Mouse (Mus musculus) MEL (cell line): Measurements from ENCODE around the gene Rabgap1l. TPM values are rescaled to one million over a fixed set of nuclear protein-coding genes. Genes with fewer than 3 reads are reported as not detected.

Experiments used
- DNase-seq: peaks from one replicate; pipeline ENCODE4 v3.0.0; 2011; ENCODE audit warnings: low read depth, low spot score
- H3K27ac ChIP-seq: 2 replicates; pipeline ENCODE4 v1.5.1; 2012; ENCODE audit warnings: low read depth, mild to moderate bottlenecking, control low read depth, low read length, moderate library complexity; ENCODE audit not compliant: control insufficient read depth
- H3K27me3 ChIP-seq, 2 experiments: fragments of 150-350 bp in 1 of 2; sonication (generic) in 1 of 2; 2 replicates each; pipeline ENCODE4 v1.6.1; 2012; ENCODE audit warnings: low read length in 2 of 2, mild to moderate bottlenecking in 2 of 2, improper control_type of control experiment in 1 of 2, moderate library complexity in 1 of 2; ENCODE audit not compliant: insufficient read depth in 2 of 2, control insufficient read depth in 1 of 2
- H3K36me3 ChIP-seq, 2 experiments: 2 replicates each; pipeline ENCODE4 v1.6.1; 2012 to 2014; ENCODE audit warnings: low read length in 2 of 2, improper control_type of control experiment in 1 of 2, inconsistent platforms in 1 of 2, mild to moderate bottlenecking in 1 of 2; ENCODE audit not compliant: insufficient read depth in 2 of 2, control insufficient read depth in 1 of 2
- H3K4me1 ChIP-seq, 2 experiments: fragments of 150-350 bp in 1 of 2; sonication (generic) in 1 of 2; 2 replicates each; pipeline ENCODE4 v1.6.1; 2012; ENCODE audit warnings: low read length in 2 of 2, improper control_type of control experiment in 1 of 2, mild to moderate bottlenecking in 1 of 2; ENCODE audit not compliant: insufficient read depth in 2 of 2, control insufficient read depth in 1 of 2
- H3K4me3 ChIP-seq, 2 experiments: fragments of 150-350 bp in 1 of 2; sonication (generic) in 1 of 2; 2 replicates each; pipeline ENCODE4 v1.5.1; 2012; ENCODE audit warnings: low read depth in 2 of 2, low read length in 2 of 2, mild to moderate bottlenecking in 2 of 2, moderate library complexity in 2 of 2, control low read depth in 1 of 2, improper control_type of control experiment in 1 of 2; ENCODE audit not compliant: control insufficient read depth in 1 of 2, insufficient read depth in 1 of 2
- H3K79me2 ChIP-seq: 2 replicates; pipeline ENCODE4 v1.6.1; 2012; ENCODE audit warnings: mild to moderate bottlenecking, low read length, moderate library complexity; ENCODE audit not compliant: control insufficient read depth, poor library complexity, insufficient read depth
- H3K9ac ChIP-seq: 2 replicates; pipeline ENCODE4 v1.6.1; 2012; ENCODE audit warnings: low read depth, mild to moderate bottlenecking, control low read depth, low read length, moderate library complexity; ENCODE audit not compliant: control insufficient read depth, poor library complexity, severe bottlenecking
- H3K9me3 ChIP-seq: fragments of 150-350 bp; sonication (generic); replicated peaks from 2 replicates; pipeline ENCODE4 v1.6.1; 2012; ENCODE audit warnings: mild to moderate bottlenecking, low read length, improper control_type of control experiment, moderate library complexity; ENCODE audit not compliant: insufficient read depth
- BHLHE40 ChIP-seq: IDR thresholded peaks from 2 replicates; pipeline ENCODE4 v1.6.1; 2012; ENCODE audit warnings: low read depth, mild to moderate bottlenecking, inconsistent platforms, low read length, improper control_type of control experiment, borderline replicate concordance
- CHD1 ChIP-seq: IDR thresholded peaks from 2 replicates; pipeline ENCODE4 v1.6.1; 2012; ENCODE audit warnings: low read depth, mild to moderate bottlenecking, inconsistent platforms, low read length, improper control_type of control experiment
- E2F4 ChIP-seq: IDR thresholded peaks from 2 replicates; pipeline ENCODE4 v1.6.1; 2011; ENCODE audit warnings: low read depth, low read length, improper control_type of control experiment, borderline replicate concordance
- GABPA ChIP-seq: IDR thresholded peaks from 2 replicates; pipeline ENCODE4 v1.6.1; 2012; ENCODE audit warnings: low read depth, mild to moderate bottlenecking, inconsistent platforms, low read length, improper control_type of control experiment, moderate library complexity
- HCFC1 ChIP-seq: IDR thresholded peaks from 2 replicates; pipeline ENCODE4 v1.6.1; 2012; ENCODE audit warnings: low read depth, mild to moderate bottlenecking, inconsistent platforms, low read length, improper control_type of control experiment, moderate library complexity
- MAFK ChIP-seq: IDR thresholded peaks from 2 replicates; pipeline ENCODE4 v1.6.1; 2011; ENCODE audit warnings: low read depth, mild to moderate bottlenecking, low read length, improper control_type of control experiment, borderline replicate concordance
- MYB ChIP-seq: IDR thresholded peaks from 2 replicates; pipeline ENCODE4 v1.6.1; 2011; ENCODE audit warnings: mild to moderate bottlenecking, low read depth, low read length, improper control_type of control experiment
- NELFE ChIP-seq: IDR thresholded peaks from 2 replicates; pipeline ENCODE4 v1.6.1; 2011; ENCODE audit warnings: low read depth, low read length, improper control_type of control experiment
- POLR2AphosphoS5 ChIP-seq: IDR thresholded peaks from 2 replicates; pipeline ENCODE4 v1.6.1; 2012; ENCODE audit warnings: low read depth, borderline replicate concordance, mild to moderate bottlenecking, inconsistent platforms, low read length, moderate library complexity, mixed read lengths
- RCOR1 ChIP-seq: IDR thresholded peaks from 2 replicates; pipeline ENCODE4 v1.6.1; 2012; ENCODE audit warnings: low read depth, mild to moderate bottlenecking, inconsistent platforms, low read length, improper control_type of control experiment
- SIN3A ChIP-seq: IDR thresholded peaks from 2 replicates; pipeline ENCODE4 v1.6.1; 2012; ENCODE audit warnings: low read length, improper control_type of control experiment, inconsistent platforms
- TAL1 ChIP-seq: IDR thresholded peaks from 2 replicates; pipeline ENCODE4 v1.6.1; 2012; ENCODE audit warnings: mild to moderate bottlenecking, inconsistent platforms, low read length, moderate library complexity, mixed read lengths
- TCF12 ChIP-seq: IDR thresholded peaks from 2 replicates; pipeline ENCODE4 v1.6.1; 2014; ENCODE audit warnings: low read depth, mild to moderate bottlenecking, inconsistent platforms, low read length, improper control_type of control experiment, moderate library complexity
- USF1 ChIP-seq: IDR thresholded peaks from 2 replicates; pipeline ENCODE4 v1.6.1; 2014; ENCODE audit warnings: low read depth, mild to moderate bottlenecking, inconsistent platforms, low read length, improper control_type of control experiment, moderate library complexity
- USF2 ChIP-seq, 2 experiments: IDR thresholded peaks; 2 replicates each; pipeline ENCODE4 v1.6.1; 2011 to 2012; ENCODE audit warnings: improper control_type of control experiment in 2 of 2, low read length in 2 of 2, borderline replicate concordance in 1 of 2, inconsistent platforms in 1 of 2, low read depth in 1 of 2, mild to moderate bottlenecking in 1 of 2; ENCODE audit not compliant: insufficient read depth in 1 of 2
- ZC3H11A ChIP-seq: IDR thresholded peaks from 2 replicates; pipeline ENCODE4 v1.6.1; 2012; ENCODE audit warnings: low read depth, mild to moderate bottlenecking, inconsistent platforms, low read length, improper control_type of control experiment
- ZMIZ1 ChIP-seq: IDR thresholded peaks from 2 replicates; pipeline ENCODE4 v1.6.1; 2012; ENCODE audit warnings: low read depth, mild to moderate bottlenecking, inconsistent platforms, low read length, improper control_type of control experiment, moderate library complexity
- ZNF384 ChIP-seq: IDR thresholded peaks from 2 replicates; pipeline ENCODE4 v1.6.1; 2012; ENCODE audit warnings: low read depth, mild to moderate bottlenecking, inconsistent platforms, low read length, improper control_type of control experiment
- polyA plus RNA-seq, 2 experiments: library from polyadenylated mRNA; stranded (reverse) in 1 of 2; unstranded in 1 of 2; fragments of >175 nt in 1 of 2; fragments of >200 nt in 1 of 2; gene quantifications; 2 replicates each; pipeline versions ENCODE4 v1.2.1 to v1.2.4; 2012; ENCODE audit warnings: low replicate concordance in 2 of 2, low read depth in 1 of 2; ENCODE audit not compliant: insufficient read length in 2 of 2, insufficient read depth in 1 of 2, missing spikeins in 1 of 2
- total RNA-seq: library from RNA; depleted of rRNA; stranded (reverse); fragments of 300-350 nt; gene quantifications from 2 replicates; pipeline ENCODE4 v1.2.3, GENCODE M21; 2012

Rabgap1l gene
- total and polyA plus RNA-seq, 3 experiments, result 24.1 to 26.2 TPM; not detected in 1

GRCm38 (mm10) chr1:160596948-160597270, 196.1 kb downstream of the Rabgap1l start:
- Histone ChIP-seq H3K27me3 (no peaks in the 10 kb centered on the region), H3K4me3 (no peak overlapping the region), H3K9me3 (no peaks in the 10 kb centered on the region), H3K4me1 (no peaks in the 10 kb centered on the region), H3K79me2 (no peaks in the 10 kb centered on the region), H3K9ac (no peak overlapping the region), H3K36me3 (no peaks in the 10 kb centered on the region), H3K27ac (no peak overlapping the region)
- TF ChIP-seq SIN3A (no peak), RCOR1 (no peak), GABPA (no peak), POLR2AphosphoS5 (no peak), TAL1 (no peak), USF1 (no peak), ZNF384 (no peak), HCFC1 (no peak)
- DNase-seq, result no peak

- no peak for DNase-seq
- no peaks in the 10 kb centered on the region for H3K27me3 ChIP-seq
- H3K79me2 ChIP-seq, result no peaks in the 10 kb centered on the region
- no peak overlapping the region for H3K4me3 ChIP-seq
- no peak overlapping the region for H3K27ac ChIP-seq
- no peaks in the 10 kb centered on the region for H3K9me3 ChIP-seq
- no peak for TF ChIP-seq USF2 (IDR thresholded peaks at IDR 0.05; ENCODE audit: borderline replicate concordance in 1 of 2, insufficient read depth in 1 of 2, low read depth in 1 of 2, low read length in 2 of 2)
- no peak for TF ChIP-seq NELFE
- H3K9ac ChIP-seq, result no peak overlapping the region
- no peaks in the 10 kb centered on the region for H3K4me1 ChIP-seq
- H3K36me3 ChIP-seq, result no peaks in the 10 kb centered on the region
Measured at GRCm38 (mm10) chr1:160596252-160596947, 196.6 kb downstream of the Rabgap1l start.

GRCm38 (mm10) chr1:160594576-160594975, 198.4 kb downstream of the Rabgap1l start:
- Histone ChIP-seq H3K9me3 (no peaks in the 10 kb centered on the region), H3K9ac (no peak overlapping the region), H3K27ac (no peak overlapping the region), H3K36me3 (no peaks in the 10 kb centered on the region), H3K79me2 (no peaks in the 10 kb centered on the region), H3K4me1 (no peaks in the 10 kb centered on the region), H3K27me3 (no peaks in the 10 kb centered on the region), H3K4me3 (no peak overlapping the region)
- DNase-seq, result no peak
- TF ChIP-seq E2F4 (no peak), ZC3H11A (no peak), ZMIZ1 (no peak), BHLHE40 (no peak), TCF12 (no peak), CHD1 (no peak), MYB (no peak), MAFK (no peak)
